Mouse (Mus musculus) embryonic fibroblast, embryonic 13.5 days (primary cell): ENCODE results near the gene Gm9970.

Source experiments
- CTCF ChIP-seq: IDR thresholded peaks from 2 replicates; pipeline ENCODE4 v1.5.1; 2011; ENCODE audit warnings: mild to moderate bottlenecking, control low read depth, low read length, moderate library complexity, borderline replicate concordance; ENCODE audit not compliant: insufficient read depth
- POLR2A ChIP-seq: IDR thresholded peaks from 2 replicates; pipeline ENCODE4 v1.6.1; 2011; ENCODE audit warnings: low read depth, mild to moderate bottlenecking, control low read depth, low read length, moderate library complexity

DNA sequence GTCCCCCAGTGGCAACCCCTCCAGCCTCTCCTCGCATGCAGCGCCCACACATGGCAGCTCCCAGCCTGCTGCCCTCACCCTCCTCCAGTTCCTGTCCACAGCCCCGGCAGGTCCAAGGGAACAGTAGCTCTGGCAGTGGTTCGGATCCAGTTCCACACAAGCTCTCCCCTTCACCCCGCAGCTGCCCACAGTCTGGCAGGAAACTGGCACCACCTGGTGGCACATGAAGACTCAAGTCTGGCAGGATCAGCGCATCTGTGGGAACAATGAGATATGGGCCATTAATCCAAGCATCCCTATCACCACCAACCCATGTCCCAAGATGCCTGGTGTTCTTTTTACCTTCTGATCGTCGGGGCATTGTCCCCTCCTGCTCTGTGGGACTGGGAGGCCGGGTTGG, 41.1 kb downstream of the Gm9970 start:
- no peak; the same call in 1 of the 2 replicates for TF ChIP-seq POLR2A
- TF ChIP-seq CTCF = 0 out of 2 replicates have a peak, but pooled peaks have one; percentile 23
